Mouse (Mus musculus): ENCODE data around the gene Spns3. TPM values are rescaled to one million over a fixed set of nuclear protein-coding genes. Genes with fewer than 3 reads are reported as not detected.

The Spns3 gene
- polyA plus RNA-seq, 1 experiment from 2014 or later: not detected

DNA sequence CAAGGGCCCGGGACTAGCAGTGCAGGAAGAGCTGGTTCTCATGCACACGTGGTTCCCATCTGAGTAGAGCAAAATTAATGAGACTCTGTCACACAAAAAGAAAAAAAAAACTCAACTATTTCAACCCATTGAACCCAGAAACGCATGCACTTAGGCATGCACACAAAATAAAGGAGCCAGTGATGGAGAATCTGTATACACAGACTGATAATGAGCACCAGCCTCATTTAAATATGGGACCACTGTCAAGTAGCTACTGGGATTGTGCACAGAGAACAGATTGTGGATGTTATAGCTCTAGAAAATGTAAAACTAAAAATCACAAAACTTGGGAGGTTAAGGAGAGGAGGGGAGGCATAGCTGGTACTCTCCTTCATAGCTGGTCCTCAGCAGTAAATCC, 35.3 kb downstream of the Spns3 start:
- Histone ChIP-seq H3K36me3 (ENCODE audit: control insufficient read depth, insufficient read depth, low read length) (no peaks in the 10 kb centered on the region), H3K4me2 (no peak overlapping the region), H3K4me1 (ENCODE audit: control insufficient read depth, insufficient read depth, low read length) (no peaks in the 10 kb centered on the region), H3K9ac (ENCODE audit: low read length) (no peak overlapping the region), H3K27ac (ENCODE audit: low read depth, low read length) (no peak overlapping the region), H3K4me3 (ENCODE audit: low read depth, low read length) (no peak overlapping the region), H3K9me3 (ENCODE audit: control insufficient read depth, low read length) (no peaks in the 10 kb centered on the region), H3K27me3 (ENCODE audit: control insufficient read depth, insufficient read depth, low read length) (no peaks in the 10 kb centered on the region)
- no peak for ATAC-seq (ENCODE audit: low FRiP score)
- DNase-seq (ENCODE audit: low spot score, missing footprints): no peak
- 70% methylated on average over 3 of the region's 3 CpGs for WGBS

DNA sequence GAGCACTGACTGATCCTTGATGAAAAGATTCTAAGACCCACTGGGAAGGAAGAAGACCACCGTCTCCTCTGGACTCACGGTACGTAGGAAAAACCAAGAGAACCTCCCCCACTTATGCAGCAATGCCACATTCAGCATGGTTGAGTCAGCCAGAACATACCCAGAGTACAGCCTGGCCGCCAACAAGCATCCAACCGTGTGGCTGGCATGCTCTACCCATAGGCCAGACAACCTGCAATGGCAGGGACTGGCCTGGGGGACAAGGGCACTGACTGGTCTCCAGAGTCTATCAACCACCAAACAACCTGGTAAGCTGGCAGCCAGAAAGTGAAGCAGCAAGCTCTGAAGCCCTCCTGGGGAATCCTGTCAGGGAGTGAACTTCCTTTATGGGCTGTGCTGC, 41.7 kb downstream of the Spns3 start:
- Histone ChIP-seq H3K36me3 (ENCODE audit: control insufficient read depth, insufficient read depth, low read length) (no peaks in the 10 kb centered on the region), H3K4me2 (no peak overlapping the region), H3K9ac (ENCODE audit: low read length) (no peak overlapping the region), H3K4me1 (ENCODE audit: control insufficient read depth, insufficient read depth, low read length) (no peaks in the 10 kb centered on the region), H3K27ac (ENCODE audit: low read depth, low read length) (no peak overlapping the region), H3K9me3 (ENCODE audit: control insufficient read depth, low read length) (no peaks in the 10 kb centered on the region), H3K4me3 (ENCODE audit: low read depth, low read length) (no peak overlapping the region), H3K27me3 (ENCODE audit: control insufficient read depth, insufficient read depth, low read length) (no peaks in the 10 kb centered on the region)
- WGBS: 91% methylated on average over 5 of the region's 5 CpGs
- DNase-seq (ENCODE audit: low spot score, missing footprints) (peak; percentile 41), ATAC-seq (ENCODE audit: low FRiP score) (no peak)

DNA sequence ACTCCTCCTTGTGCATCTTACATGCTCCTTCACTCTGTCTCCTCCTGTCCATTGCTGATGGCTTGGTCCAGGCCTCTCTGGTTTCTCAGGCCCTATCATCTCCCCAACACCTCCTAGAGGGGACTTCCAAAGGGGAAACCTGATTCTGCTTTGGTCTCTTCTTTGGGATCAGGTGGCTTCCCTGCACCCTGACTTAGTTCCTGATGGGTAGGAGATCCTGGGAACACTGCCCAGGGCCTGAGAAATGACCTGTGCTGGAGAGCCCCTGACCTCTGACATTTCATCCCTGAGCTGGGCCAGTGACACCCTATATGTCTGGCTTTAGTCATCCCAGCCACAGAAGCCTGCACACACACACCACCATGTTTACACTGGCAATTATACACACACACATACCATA, 42.7 kb downstream of the Spns3 start:
- H3K9me3 ChIP-seq (ENCODE audit: control insufficient read depth, low read length): no peaks in the 10 kb centered on the region
- no peak overlapping the region for H3K4me3 ChIP-seq (ENCODE audit: low read depth, low read length)

DNA sequence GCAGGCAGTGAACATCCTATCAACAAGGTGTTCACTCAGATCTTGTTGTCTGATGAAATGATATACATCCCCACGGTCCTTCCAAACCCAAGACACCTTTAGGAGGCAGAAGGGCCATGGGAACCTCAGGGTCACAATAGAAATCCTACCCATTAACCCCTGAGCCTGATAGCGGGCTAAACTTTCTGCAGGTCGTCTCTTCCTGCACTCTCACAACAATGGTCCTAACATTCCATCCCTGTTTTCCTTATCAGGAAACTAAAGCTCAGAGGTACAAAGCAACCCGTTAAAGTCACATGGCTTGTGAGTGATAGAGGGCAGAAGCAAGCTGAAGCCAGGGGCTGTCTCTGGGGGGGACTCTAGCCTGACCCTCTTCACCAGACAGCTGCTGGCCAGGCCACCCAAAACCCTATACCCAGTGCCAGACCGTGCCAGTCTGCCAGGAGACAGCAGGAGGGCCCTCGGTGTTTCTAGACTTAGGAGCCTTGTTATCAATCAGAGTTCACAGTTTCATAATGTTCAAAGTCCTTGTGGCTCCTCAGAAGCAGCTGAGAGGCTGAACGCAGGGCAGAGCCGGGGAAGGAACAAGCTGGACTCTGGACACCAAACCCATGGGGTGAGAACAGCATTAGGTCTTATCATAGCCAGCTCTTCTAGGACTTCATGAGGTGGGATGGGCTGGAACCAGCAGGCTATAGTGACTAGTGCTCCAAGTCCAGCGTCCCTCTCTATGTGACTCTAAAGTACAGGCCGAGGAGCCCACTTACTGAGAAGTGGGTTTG, 46.1 kb downstream of the Spns3 start:
- ATAC-seq (ENCODE audit: low FRiP score) (no peak), DNase-seq (ENCODE audit: low spot score, missing footprints) (peak; percentile 64)
- no peak overlapping the region for H3K27ac ChIP-seq (ENCODE audit: low read depth, low read length)
- no peaks in the 10 kb centered on the region for H3K36me3 ChIP-seq (ENCODE audit: control insufficient read depth, insufficient read depth, low read length)
- no peak overlapping the region for H3K9ac ChIP-seq (ENCODE audit: low read length)
- no peaks in the 10 kb centered on the region for H3K27me3 ChIP-seq (ENCODE audit: control insufficient read depth, insufficient read depth, low read length)
- 80% methylated on average over 10 of the region's 10 CpGs for WGBS
- H3K9me3 ChIP-seq (ENCODE audit: control insufficient read depth, low read length): no peaks in the 10 kb centered on the region
- no peaks in the 10 kb centered on the region for H3K4me1 ChIP-seq (ENCODE audit: control insufficient read depth, insufficient read depth, low read length)
- H3K4me3 ChIP-seq (ENCODE audit: low read depth, low read length): no peak overlapping the region
- H3K4me2 ChIP-seq: no peak overlapping the region

More for the DNA sequence above, 42.7 kb downstream of the Spns3 start:
- Histone ChIP-seq H3K27ac (ENCODE audit: low read depth, low read length) (no peak overlapping the region), H3K27me3 (ENCODE audit: control insufficient read depth, insufficient read depth, low read length) (no peaks in the 10 kb centered on the region), H3K9ac (ENCODE audit: low read length) (no peak overlapping the region), H3K4me2 (no peak overlapping the region), H3K4me1 (ENCODE audit: control insufficient read depth, insufficient read depth, low read length) (no peaks in the 10 kb centered on the region), H3K36me3 (ENCODE audit: control insufficient read depth, insufficient read depth, low read length) (no peaks in the 10 kb centered on the region)
- DNase-seq (ENCODE audit: low spot score, missing footprints): peak; percentile 37
- no peak for ATAC-seq (ENCODE audit: low FRiP score)

DNA sequence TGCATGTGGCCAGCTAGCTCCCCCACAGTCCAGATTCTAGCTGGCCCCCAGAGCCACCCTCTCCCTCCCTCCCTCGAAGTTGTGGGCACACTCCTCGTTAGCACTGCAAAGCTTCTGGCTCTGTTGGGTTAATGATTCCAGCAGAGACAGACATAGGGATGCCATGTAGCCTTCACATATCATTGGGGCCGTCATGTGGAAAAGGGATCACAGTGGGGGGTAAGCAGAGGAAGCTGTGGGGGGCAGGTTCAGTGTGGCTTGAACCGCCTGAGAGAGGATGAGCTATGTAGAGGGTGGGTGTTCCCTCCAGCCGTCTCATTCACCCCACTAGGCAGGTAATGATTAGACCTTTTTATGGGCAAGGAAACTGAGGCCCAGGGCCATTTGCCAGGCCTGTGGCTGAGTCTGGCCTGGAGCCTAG, 46.8 kb downstream of the Spns3 start:
- Histone ChIP-seq H3K9me3 (ENCODE audit: control insufficient read depth, low read length) (no peaks in the 10 kb centered on the region), H3K36me3 (ENCODE audit: control insufficient read depth, insufficient read depth, low read length) (no peaks in the 10 kb centered on the region), H3K4me2 (no peak overlapping the region), H3K4me1 (ENCODE audit: control insufficient read depth, insufficient read depth, low read length) (no peaks in the 10 kb centered on the region), H3K27ac (ENCODE audit: low read depth, low read length) (no peak overlapping the region), H3K9ac (ENCODE audit: low read length) (no peak overlapping the region), H3K27me3 (ENCODE audit: control insufficient read depth, insufficient read depth, low read length) (no peaks in the 10 kb centered on the region), H3K4me3 (ENCODE audit: low read depth, low read length) (no peak overlapping the region)
- 32% methylated on average over 5 of the region's 5 CpGs for WGBS
- ATAC-seq (ENCODE audit: low FRiP score): no peak
- DNase-seq (ENCODE audit: low spot score, missing footprints): peak; percentile 12

DNA sequence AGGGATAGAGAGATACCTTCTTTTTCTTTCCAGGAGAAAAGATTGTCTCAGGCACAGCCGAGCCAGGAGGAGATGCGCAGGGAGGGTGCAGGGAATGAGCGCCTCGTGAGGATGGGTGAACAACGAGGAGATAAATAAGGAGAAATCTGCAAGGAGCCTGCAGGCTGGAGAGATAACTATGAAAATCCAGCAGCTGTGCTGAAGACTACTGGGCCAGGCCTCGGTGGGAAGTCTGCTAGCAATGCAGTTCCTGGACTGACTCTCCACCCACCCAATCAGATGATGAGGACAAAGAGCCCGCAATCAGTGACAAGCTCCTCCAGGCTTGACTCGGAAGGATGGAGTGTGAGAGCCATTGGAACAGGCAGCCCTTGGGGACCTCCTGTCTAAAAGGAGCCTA, 48.1 kb downstream of the Spns3 start:
- H3K9me3 ChIP-seq (ENCODE audit: control insufficient read depth, low read length): no peaks in the 10 kb centered on the region
- no peak for ATAC-seq (ENCODE audit: low FRiP score)
- no peak overlapping the region for H3K27ac ChIP-seq (ENCODE audit: low read depth, low read length)
- peak; percentile 84 for DNase-seq (ENCODE audit: low spot score, missing footprints)
- no peak overlapping the region for H3K9ac ChIP-seq (ENCODE audit: low read length)
- H3K4me2 ChIP-seq: no peak overlapping the region
- H3K36me3 ChIP-seq (ENCODE audit: control insufficient read depth, insufficient read depth, low read length): no peaks in the 10 kb centered on the region
- H3K27me3 ChIP-seq (ENCODE audit: control insufficient read depth, insufficient read depth, low read length): no peaks in the 10 kb centered on the region
- H3K4me1 ChIP-seq (ENCODE audit: control insufficient read depth, insufficient read depth, low read length): no peaks in the 10 kb centered on the region
- H3K4me3 ChIP-seq (ENCODE audit: low read depth, low read length): no peak overlapping the region
- 21% methylated on average over 8 of the region's 8 CpGs for WGBS

DNA sequence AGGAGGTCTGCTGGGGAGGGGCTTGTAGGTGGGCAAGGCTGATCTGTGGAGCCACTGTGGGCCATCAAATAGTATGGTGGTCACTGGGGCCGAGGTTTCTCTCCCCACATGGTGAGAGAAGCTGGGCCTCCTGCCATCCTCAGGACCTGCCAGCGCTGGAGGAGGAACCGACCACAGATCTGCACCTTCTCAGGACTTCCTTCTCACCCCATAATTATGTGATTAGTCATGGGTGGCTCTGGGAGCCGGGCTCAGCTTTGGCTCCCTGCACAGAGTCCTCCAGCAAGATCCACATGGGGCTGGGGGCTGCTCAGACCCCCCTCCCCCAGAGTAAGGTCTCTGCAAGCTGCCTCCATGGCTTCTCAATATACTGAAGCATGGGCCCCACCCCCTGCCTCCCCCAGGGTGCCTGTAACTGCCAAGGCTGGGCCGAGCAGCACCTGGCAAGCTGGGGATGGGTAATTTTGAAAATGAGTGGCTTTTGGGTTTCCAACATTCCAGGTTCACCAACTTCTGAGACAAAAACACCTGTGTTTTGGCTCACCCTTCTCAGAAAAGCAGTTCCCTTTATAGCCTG, 48.8 kb downstream of the Spns3 start:
- Histone ChIP-seq H3K36me3 (ENCODE audit: control insufficient read depth, insufficient read depth, low read length) (no peaks in the 10 kb centered on the region), H3K4me2 (no peak overlapping the region), H3K27me3 (ENCODE audit: control insufficient read depth, insufficient read depth, low read length) (no peaks in the 10 kb centered on the region), H3K4me1 (ENCODE audit: control insufficient read depth, insufficient read depth, low read length) (no peaks in the 10 kb centered on the region), H3K27ac (ENCODE audit: low read depth, low read length) (no peak overlapping the region), H3K4me3 (ENCODE audit: low read depth, low read length) (no peak overlapping the region), H3K9me3 (ENCODE audit: control insufficient read depth, low read length) (no peaks in the 10 kb centered on the region), H3K9ac (ENCODE audit: low read length) (no peak overlapping the region)
- ATAC-seq (ENCODE audit: low FRiP score): no peak
- no peak for DNase-seq (ENCODE audit: low spot score, missing footprints)
- 32% methylated on average over 5 of the region's 5 CpGs for WGBS

DNA sequence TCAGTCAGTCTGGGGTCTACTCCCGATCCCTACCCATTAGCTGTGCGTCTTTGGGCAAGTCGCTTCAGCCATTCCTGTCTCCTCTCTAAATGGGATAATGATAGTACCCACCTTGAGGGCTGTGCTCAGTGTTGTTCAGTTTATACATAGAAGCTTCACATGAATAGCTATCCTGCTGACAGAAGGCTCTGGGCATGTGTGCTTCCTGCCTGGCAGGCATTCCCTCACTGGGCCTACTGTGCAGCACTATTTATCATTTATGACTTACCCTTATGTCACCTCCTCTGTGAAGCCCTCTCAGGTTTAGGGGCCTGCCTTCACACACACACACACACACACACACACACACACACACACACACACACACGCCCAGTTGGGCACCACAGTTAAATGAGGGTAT, 50.2 kb downstream of the Spns3 start:
- no peaks in the 10 kb centered on the region for H3K36me3 ChIP-seq (ENCODE audit: control insufficient read depth, insufficient read depth, low read length)
- ATAC-seq (ENCODE audit: low FRiP score) (no peak), DNase-seq (ENCODE audit: low spot score, missing footprints) (no peak)
- H3K4me3 ChIP-seq (ENCODE audit: low read depth, low read length): no peak overlapping the region
- H3K9ac ChIP-seq (ENCODE audit: low read length): no peak overlapping the region
- WGBS: 91% methylated on average over 4 of the region's 4 CpGs
- H3K27ac ChIP-seq (ENCODE audit: low read depth, low read length): no peak overlapping the region
- no peaks in the 10 kb centered on the region for H3K27me3 ChIP-seq (ENCODE audit: control insufficient read depth, insufficient read depth, low read length)
- no peaks in the 10 kb centered on the region for H3K9me3 ChIP-seq (ENCODE audit: control insufficient read depth, low read length)
- no peak overlapping the region for H3K4me2 ChIP-seq
- no peaks in the 10 kb centered on the region for H3K4me1 ChIP-seq (ENCODE audit: control insufficient read depth, insufficient read depth, low read length)

DNA sequence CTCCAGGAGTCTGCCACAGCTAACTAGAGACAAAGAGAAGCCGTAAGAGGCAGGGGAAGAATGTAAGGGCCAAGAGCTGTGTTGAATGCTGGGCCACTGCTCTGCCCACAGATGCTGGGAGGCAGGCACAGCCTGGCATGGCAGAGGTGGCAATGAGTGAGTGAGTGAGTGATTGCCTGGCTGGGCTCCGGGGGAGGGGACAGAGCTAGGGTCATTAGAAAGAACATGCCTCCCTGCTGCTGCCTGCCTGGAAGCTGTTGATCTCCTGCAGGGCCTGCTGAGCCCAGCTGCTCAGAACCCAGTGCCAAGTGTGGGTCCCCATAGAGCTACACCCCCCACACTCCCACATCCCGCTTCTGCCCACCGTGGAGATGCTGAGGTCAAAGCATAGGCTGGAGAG, 52.9 kb downstream of the Spns3 start:
- WGBS: 24% methylated on average over 4 of the region's 4 CpGs
- H3K9ac ChIP-seq (ENCODE audit: low read length): no peak overlapping the region
- no peaks in the 10 kb centered on the region for H3K4me1 ChIP-seq (ENCODE audit: control insufficient read depth, insufficient read depth, low read length)
- no peaks in the 10 kb centered on the region for H3K27me3 ChIP-seq (ENCODE audit: control insufficient read depth, insufficient read depth, low read length)
- DNase-seq (ENCODE audit: low spot score, missing footprints): no peak
- ATAC-seq (ENCODE audit: low FRiP score): no peak
- no peaks in the 10 kb centered on the region for H3K9me3 ChIP-seq (ENCODE audit: control insufficient read depth, low read length)
- H3K27ac ChIP-seq (ENCODE audit: low read depth, low read length): no peak overlapping the region
- no peak overlapping the region for H3K4me2 ChIP-seq
- H3K4me3 ChIP-seq (ENCODE audit: low read depth, low read length): no peak overlapping the region
- H3K36me3 ChIP-seq (ENCODE audit: control insufficient read depth, insufficient read depth, low read length): no peaks in the 10 kb centered on the region

All from midbrain, embryonic 11.5 days (tissue).